Mouse (Mus musculus): ENCODE results near the gene Sub1.

DNA sequence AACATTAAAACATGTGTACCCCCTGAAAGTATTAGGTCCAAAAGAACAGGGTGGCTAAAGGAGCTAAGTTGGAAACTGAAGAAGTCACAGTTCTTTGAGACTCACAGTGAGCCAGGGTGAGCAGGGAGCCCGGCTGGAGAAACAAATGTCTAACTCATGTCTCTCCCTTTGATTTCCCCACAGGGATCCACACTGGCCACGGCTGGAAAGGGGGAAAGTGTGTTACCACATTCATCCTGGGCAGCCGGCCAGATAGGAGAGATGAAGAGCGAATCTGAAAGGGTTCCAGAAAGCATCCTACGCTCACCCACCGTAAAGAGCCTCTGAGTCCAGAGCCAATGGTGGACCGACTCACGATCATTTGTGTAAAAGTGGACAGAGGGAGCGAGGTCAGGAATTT is 20.9 kb downstream of the Sub1 start:
- TF ChIP-seq CTCF (IDR thresholded peaks at IDR 0.05; ENCODE audit: extremely low read depth, insufficient read depth, low read length) (no peak), POLR2A (IDR thresholded peaks at IDR 0.05; ENCODE audit: extremely low read depth, insufficient read depth, low read length) (no peak)
